In the genomic region with DNA sequence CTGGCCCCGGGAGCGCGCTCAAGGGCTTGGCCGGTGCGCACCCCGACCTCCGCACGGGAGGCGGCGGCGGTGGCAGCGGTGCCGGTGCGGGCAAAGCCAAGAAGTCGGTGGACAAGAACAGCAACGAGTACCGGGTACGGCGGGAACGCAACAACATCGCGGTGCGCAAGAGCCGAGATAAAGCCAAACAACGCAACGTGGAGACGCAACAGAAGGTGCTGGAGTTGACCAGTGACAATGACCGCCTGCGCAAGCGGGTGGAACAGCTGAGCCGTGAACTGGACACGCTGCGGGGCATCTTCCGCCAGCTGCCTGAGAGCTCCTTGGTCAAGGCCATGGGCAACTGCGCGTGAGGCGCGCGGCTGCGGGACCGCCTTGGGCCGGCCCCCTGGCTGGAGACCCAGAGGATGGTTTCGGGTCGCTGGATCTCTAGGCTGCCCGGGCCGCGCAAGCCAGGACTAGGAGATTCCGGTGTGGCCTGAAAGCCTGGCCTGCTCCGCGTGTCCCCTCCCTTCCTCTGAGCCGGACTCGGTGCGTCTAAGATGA, we compare ENCODE assay signal across 8 mouse cellular contexts. TPM values are rescaled to one million over a fixed set of nuclear protein-coding genes. Genes with fewer than 3 reads are reported as not detected.
DNase-seq lines count a peak whose midpoint lies in the region; ATAC-seq and TF ChIP-seq lines count a peak whose summit lies in the region.

No protein-coding gene starts in this region.

- H3K36me3 ChIP-seq in neural tube, embryonic 11.5 days (ENCODE audit: control insufficient read depth, insufficient read depth, low read length), result no peaks in the 10 kb centered on the region

- ATAC-seq in neural tube, embryonic 11.5 days (ENCODE audit: insufficient read depth, low FRiP score, low TSS enrichment), result no peak

- no peak overlapping the region for H3K27ac ChIP-seq in embryonic fibroblast, embryonic 13.5 days (ENCODE audit: insufficient read depth, low read length)
- H3K27ac ChIP-seq in neural tube, embryonic 11.5 days (ENCODE audit: low read depth, low read length), result no peak overlapping the region

- peak; percentile 39 to 82 for DNase-seq in adrenal gland, adult (ENCODE audit: inconsistent age in 2 of 2, low spot score in 1 of 2)
- DNase-seq in adrenal gland, postnatal 4 days (ENCODE audit: low spot score in 2 of 2), result no peak
- peak; percentile 32 for DNase-seq in adrenal gland, adult 8-10 months
- DNase-seq in heart, postnatal 36 days, result peak; percentile 32 to 55
- peak; percentile 23 for DNase-seq in left cerebral cortex, postnatal 4 days
- peak; percentile 50 for DNase-seq in neural tube, embryonic 11.5 days (ENCODE audit: low spot score)
- DNase-seq in MN1 (ENCODE audit: low spot score), result no peak

- H3K9me3 ChIP-seq in neural tube, embryonic 11.5 days (ENCODE audit: control insufficient read depth, low read length), result no peaks in the 10 kb centered on the region

- peak overlapping the region; percentile 97 for H3K4me2 ChIP-seq in neural tube, embryonic 11.5 days (ENCODE audit: low read depth)

- H3K4me1 ChIP-seq in embryonic fibroblast, embryonic 13.5 days (ENCODE audit: control insufficient read depth, insufficient read depth, low read length), result no peaks in the 10 kb centered on the region; the same call in 1 of the 2 replicates
- peaks cover 16% of the 10 kb centered on the region; the same call in 1 of the 2 replicates for H3K4me1 ChIP-seq in neural tube, embryonic 11.5 days (ENCODE audit: control insufficient read depth, insufficient read depth, low read length)

- peak overlapping the region; percentile 23 for H3K4me3 ChIP-seq in embryonic fibroblast, embryonic 13.5 days (ENCODE audit: insufficient read depth, low read length)
- peak overlapping the region; percentile 52 for H3K4me3 ChIP-seq in neural tube, embryonic 11.5 days (ENCODE audit: low read depth, low read length)

- TF ChIP-seq CTCF in embryonic fibroblast, embryonic 13.5 days (IDR thresholded peaks at IDR 0.05; ENCODE audit: borderline replicate concordance, insufficient read depth, low read length), result no peak

- intact Hi-C loops in heart, postnatal 36 days (cut with DNase I), result loop anchor here (1.0 kb wide), 1 partner anchor 49 kb away; no protein-coding TSS in a partner anchor
- intact Hi-C loops in left cerebral cortex, postnatal 4 days (cut with DNase I), result no loop called here

- WGBS in neural tube, embryonic 11.5 days, result under 1% methylated on average over 53 of the region's 53 CpGs

- TF ChIP-seq POLR2A in embryonic fibroblast, embryonic 13.5 days (IDR thresholded peaks at IDR 0.05; ENCODE audit: low read depth, low read length), result no peak

- H3K27me3 ChIP-seq in neural tube, embryonic 11.5 days (ENCODE audit: control insufficient read depth, insufficient read depth, low read length), result peaks cover 59% of the 10 kb centered on the region

- peak overlapping the region; percentile 54 for H3K9ac ChIP-seq in neural tube, embryonic 11.5 days (ENCODE audit: low read length)

RNA-seq across cellular contexts. Expression of a gene that starts 1.1 kb away (rescaled TPM):
- 10 to 100 TPM; 66.2 to 78.9 TPM for total RNA-seq in adrenal gland, postnatal 4 days (2021)
- total RNA-seq in adrenal gland, adult 8-10 months (2022), result 100 to 1,000 TPM in 2 of 4 experiments, 10 to 100 TPM in 2; 45.2 to 106 (median 92.9) TPM
- 1.8 and 5.1 TPM in 2 replicates for polyA plus RNA-seq in embryonic fibroblast, embryonic 13.5 days (2011; ENCODE audit: insufficient read length, low read depth, missing spikeins)
- 1 to 10 TPM; 4.5 to 9.4 TPM for total RNA-seq in heart, postnatal 36 days (2021)
- 1 to 10 TPM; 2.0 to 2.7 TPM for total RNA-seq in left cerebral cortex, postnatal 4 days (2021)
- polyA plus RNA-seq in neural tube, embryonic 11.5 days (2014; fragmentation: Nextera tagmentation; extraction: Ambion mirVana), result 0.20 and 0.62 TPM in 2 replicates

Comparison
In these comparisons a context has a peak if more than half of its experiments do, and no peak if none do; other contexts are left out.
1. DNase-seq: peak in adrenal gland, adult (2 of 2), adrenal gland, adult 8-10 months (single experiment), heart, postnatal 36 days (2 of 2), left cerebral cortex, postnatal 4 days (single experiment) and neural tube, embryonic 11.5 days (single experiment); none in adrenal gland, postnatal 4 days (0 of 2) and MN1 (single experiment).
2. RNA of a gene that starts 1.1 kb away (total RNA-seq): 45.2 to 106 TPM in adrenal gland, adult 8-10 months and 66.2 to 78.9 TPM in adrenal gland, postnatal 4 days; 4.5 to 9.4 TPM in heart, postnatal 36 days and 2.0 to 2.7 TPM in left cerebral cortex, postnatal 4 days; every median in the first group is over 4 times any median in the second.